In genomic region chr1:66863741-66864495, GRCm38 (mm10) we compare ENCODE assay signal across 8 mouse cellular contexts. TPM values are rescaled to one million over a fixed set of nuclear protein-coding genes. Genes with fewer than 3 reads are reported as not detected.
DNase-seq lines count a peak whose midpoint lies in the region; ATAC-seq lines count a peak whose summit lies in the region.

No protein-coding gene starts in this region.

- ATAC-seq in heart, embryonic 11.5 days (replicated peaks; ENCODE audit: insufficient number of reproducible peaks, low FRiP score, low TSS enrichment) = no peak
- ATAC-seq in hindbrain, embryonic 14.5 days (ENCODE audit: low FRiP score) = no peak
- ATAC-seq in lung, embryonic 16.5 days (ENCODE audit: low read depth) = no peak

- H3K36me3 ChIP-seq in heart, embryonic 11.5 days (ENCODE audit: control insufficient read depth, insufficient read depth, low read length) = no peaks in the 10 kb centered on the region
- H3K36me3 ChIP-seq in hindbrain, embryonic 14.5 days (replicated peaks; ENCODE audit: control insufficient read depth, insufficient read depth) = no peaks in the 10 kb centered on the region
- peaks cover 4% of the 10 kb centered on the region; the same call in 1 of the 2 replicates for H3K36me3 ChIP-seq in lung, embryonic 16.5 days (ENCODE audit: control insufficient read depth, insufficient read depth, low read length)

- 15% methylated on average over 9 of the region's 9 CpGs for WGBS in heart, embryonic 11.5 days (ENCODE audit: insufficient replicate concordance)
- 15% methylated on average over 9 of the region's 9 CpGs for WGBS in hindbrain, embryonic 14.5 days
- WGBS in lung, embryonic 16.5 days = 9% methylated on average over 9 of the region's 9 CpGs

- no peak for DNase-seq in heart, postnatal 36 days
- no peak for DNase-seq in hindbrain, embryonic 14.5 days (ENCODE audit: low spot score)
- no peak for DNase-seq in cerebellum, postnatal 36 days
- DNase-seq in ovary, postnatal 14 days (ENCODE audit: low spot score) = no peak
- no peak for DNase-seq in frontal cortex, postnatal 10 days (ENCODE audit: low spot score in 2 of 2)

- H3K27me3 ChIP-seq in heart, embryonic 11.5 days (ENCODE audit: control insufficient read depth, insufficient read depth, low read length) = no peaks in the 10 kb centered on the region
- H3K27me3 ChIP-seq in hindbrain, embryonic 14.5 days (ENCODE audit: control insufficient read depth, insufficient read depth, low read length) = no peaks in the 10 kb centered on the region
- H3K27me3 ChIP-seq in lung, embryonic 16.5 days (ENCODE audit: control insufficient read depth, insufficient read depth, low read depth, low read length) = no peaks in the 10 kb centered on the region

- peak overlapping the region; percentile 75 for H3K4me3 ChIP-seq in heart, embryonic 11.5 days (ENCODE audit: low read depth, low read length)
- H3K4me3 ChIP-seq in brown adipose tissue, adult 24 weeks (ENCODE audit: insufficient read depth, low read depth, low read length) = peak overlapping the region; percentile 68
- H3K4me3 ChIP-seq in hindbrain, embryonic 14.5 days (replicated peaks; ENCODE audit: low read length) = peak overlapping the region; percentile 78
- H3K4me3 ChIP-seq in lung, embryonic 16.5 days (ENCODE audit: low read length) = peak overlapping the region; percentile 93

- intact Hi-C loops in heart, postnatal 36 days (cut with DNase I) = loop anchor here (2.0 kb wide), 1 partner anchor 47 kb away; the partner anchor contains the start of gene Kansl1l

- H3K4me1 ChIP-seq in heart, embryonic 11.5 days (ENCODE audit: control insufficient read depth, insufficient read depth, low read length) = peaks cover 12% of the 10 kb centered on the region; the same call in 1 of the 2 replicates
- H3K4me1 ChIP-seq in brown adipose tissue, adult 24 weeks (ENCODE audit: control insufficient read depth, insufficient read depth, insufficient read length, low read length) = peaks cover 5% of the 10 kb centered on the region
- H3K4me1 ChIP-seq in hindbrain, embryonic 14.5 days (replicated peaks; ENCODE audit: control insufficient read depth, insufficient read depth, low read length) = 0 out of 2 replicates have a peak, but pooled peaks cover 3% of the 10 kb centered on the region
- H3K4me1 ChIP-seq in lung, embryonic 16.5 days (replicated peaks; ENCODE audit: control insufficient read depth, insufficient read depth, low read length) = peaks cover 18% of the 10 kb centered on the region

- H3K9me3 ChIP-seq in heart, embryonic 11.5 days (replicated peaks; ENCODE audit: control insufficient read depth, low read length) = no peaks in the 10 kb centered on the region
- H3K9me3 ChIP-seq in hindbrain, embryonic 14.5 days (ENCODE audit: control insufficient read depth, low read length) = 0 out of 2 replicates have a peak, but pooled peaks cover 7% of the 10 kb centered on the region
- no peaks in the 10 kb centered on the region for H3K9me3 ChIP-seq in lung, embryonic 16.5 days (ENCODE audit: control insufficient read depth, low read length)

- H3K27ac ChIP-seq in heart, embryonic 11.5 days (ENCODE audit: low read depth, low read length) = no peak overlapping the region
- H3K27ac ChIP-seq in brown adipose tissue, adult 24 weeks (replicated peaks; ENCODE audit: low read depth, low read length) = peak overlapping the region; percentile 65
- H3K27ac ChIP-seq in hindbrain, embryonic 14.5 days = no peak overlapping the region
- H3K27ac ChIP-seq in lung, embryonic 16.5 days (ENCODE audit: low read length) = peak overlapping the region; percentile 27

- no peak overlapping the region for H3K9ac ChIP-seq in heart, embryonic 11.5 days (ENCODE audit: low read depth, low read length)
- H3K9ac ChIP-seq in hindbrain, embryonic 14.5 days = no peak overlapping the region; the same call in 1 of the 2 replicates
- H3K9ac ChIP-seq in lung, embryonic 16.5 days (ENCODE audit: low read length) = peak overlapping the region; percentile 49

- H3K4me2 ChIP-seq in heart, embryonic 11.5 days = peak overlapping the region; percentile 78
- peak overlapping the region; percentile 84 for H3K4me2 ChIP-seq in hindbrain, embryonic 14.5 days (replicated peaks)
- H3K4me2 ChIP-seq in lung, embryonic 16.5 days (ENCODE audit: low read depth, low read length) = peak overlapping the region; percentile 67

RNA-seq across cellular contexts. Expression of gene Acadl, which starts 0.8 kb away (rescaled TPM):
- polyA plus RNA-seq in heart, embryonic 11.5 days (2014; fragmentation: Nextera tagmentation; extraction: Ambion mirVana) = 257 and 291 TPM in 2 replicates
- total RNA-seq in heart, postnatal 36 days (2021) = 1,000 to 10,000 TPM; 1,167 to 1,246 TPM
- polyA plus RNA-seq in brown adipose tissue, adult 24 weeks (2012; ENCODE audit: insufficient read depth, insufficient read length, missing spikeins) = 2,156 and 2,258 TPM in 2 replicates
- 58.8 and 59.5 TPM in 2 replicates for polyA plus RNA-seq in hindbrain, embryonic 14.5 days (2014; fragmentation: Nextera tagmentation; extraction: Ambion mirVana)
- 192 and 197 TPM in 2 replicates for polyA plus RNA-seq in lung, embryonic 16.5 days (2015; fragmentation: Nextera tagmentation; extraction: Ambion mirVana)

RNA-seq across cellular contexts. Expression of gene Kansl1l, which starts 46.6 kb away (rescaled TPM):
- 7.3 and 9.3 TPM in 2 replicates for polyA plus RNA-seq in heart, embryonic 11.5 days (2014; fragmentation: Nextera tagmentation; extraction: Ambion mirVana)
- total RNA-seq in heart, postnatal 36 days (2021) = 10 to 100 TPM; 22.2 to 23.2 TPM
- polyA plus RNA-seq in brown adipose tissue, adult 24 weeks (2012; ENCODE audit: insufficient read depth, insufficient read length, missing spikeins) = 12.4 TPM in 2 replicates
- polyA plus RNA-seq in hindbrain, embryonic 14.5 days (2014; fragmentation: Nextera tagmentation; extraction: Ambion mirVana) = 12.8 and 12.9 TPM in 2 replicates
- polyA plus RNA-seq in lung, embryonic 16.5 days (2015; fragmentation: Nextera tagmentation; extraction: Ambion mirVana) = 23.4 and 24.4 TPM in 2 replicates

Comparison
In these comparisons a context has a peak if more than half of its experiments do, and no peak if none do; other contexts are left out.
1. H3K27ac ChIP-seq: peak in brown adipose tissue, adult 24 weeks (single experiment) and lung, embryonic 16.5 days (single experiment); none in heart, embryonic 11.5 days (single experiment) and hindbrain, embryonic 14.5 days (single experiment).
2. Peak in every context shown above with its lines, with median percentiles within 50 percentile points of each other: H3K4me2 ChIP-seq and H3K4me3 ChIP-seq.